Mouse (Mus musculus): Measurements from ENCODE around the gene Stom.

The Stom gene

GRCm38 (mm10) chr2:35273536-35273935, 63.2 kb downstream of the Stom start:
- peak; percentile 90 for DNase-seq (ENCODE audit: low read depth, low spot score)

GRCm38 (mm10) chr2:35272881-35273280, 63.9 kb downstream of the Stom start:
- DNase-seq (ENCODE audit: low read depth, low spot score) = no peak

DNA sequence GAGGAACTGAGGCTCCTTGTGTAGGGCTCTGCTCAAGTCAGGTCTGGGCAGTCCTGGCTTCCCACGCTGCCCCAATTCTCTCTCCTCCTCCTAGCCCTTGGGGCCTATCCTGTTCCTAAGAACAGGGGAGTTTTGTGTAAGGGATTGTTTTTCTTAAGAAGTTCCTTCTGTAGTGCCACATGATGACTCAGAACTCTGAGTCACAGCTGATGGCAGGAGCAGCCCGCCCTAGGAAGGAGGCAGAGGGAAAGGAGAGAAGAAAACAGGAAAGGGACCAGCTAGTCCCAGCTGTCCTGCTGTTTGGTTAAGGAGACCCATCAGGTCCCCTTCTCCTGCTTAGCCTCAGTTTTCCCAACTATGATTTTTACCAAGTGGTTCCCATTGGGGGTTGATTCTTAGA, 65.0 kb downstream of the Stom start:
- peak; percentile 93 for DNase-seq (ENCODE audit: low read depth, low spot score)

DNA sequence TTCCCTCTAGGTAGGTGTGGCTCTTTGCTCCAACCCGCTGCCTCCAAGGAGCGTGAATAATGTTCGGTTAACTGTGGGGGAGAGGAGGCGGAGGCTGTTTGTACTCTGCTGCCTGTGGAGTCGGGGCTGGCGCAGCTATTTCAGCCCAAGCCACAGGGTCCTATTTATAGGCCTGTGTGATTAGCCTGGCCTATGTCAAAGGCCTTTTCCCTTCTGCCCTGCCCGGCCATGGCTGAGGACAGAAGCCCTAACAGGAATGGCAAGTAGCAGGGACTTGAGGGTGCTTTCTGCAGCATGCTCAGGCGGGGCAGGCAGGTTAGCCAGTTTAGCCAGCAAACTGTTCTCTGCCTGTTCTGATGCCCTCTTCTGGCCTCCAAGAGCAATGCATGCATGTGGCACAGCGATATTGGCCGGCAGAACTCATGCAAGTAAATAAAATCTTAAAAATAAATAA, 66.2 kb downstream of the Stom start:
- DNase-seq (ENCODE audit: low read depth, low spot score) = peak; percentile 86

DNA sequence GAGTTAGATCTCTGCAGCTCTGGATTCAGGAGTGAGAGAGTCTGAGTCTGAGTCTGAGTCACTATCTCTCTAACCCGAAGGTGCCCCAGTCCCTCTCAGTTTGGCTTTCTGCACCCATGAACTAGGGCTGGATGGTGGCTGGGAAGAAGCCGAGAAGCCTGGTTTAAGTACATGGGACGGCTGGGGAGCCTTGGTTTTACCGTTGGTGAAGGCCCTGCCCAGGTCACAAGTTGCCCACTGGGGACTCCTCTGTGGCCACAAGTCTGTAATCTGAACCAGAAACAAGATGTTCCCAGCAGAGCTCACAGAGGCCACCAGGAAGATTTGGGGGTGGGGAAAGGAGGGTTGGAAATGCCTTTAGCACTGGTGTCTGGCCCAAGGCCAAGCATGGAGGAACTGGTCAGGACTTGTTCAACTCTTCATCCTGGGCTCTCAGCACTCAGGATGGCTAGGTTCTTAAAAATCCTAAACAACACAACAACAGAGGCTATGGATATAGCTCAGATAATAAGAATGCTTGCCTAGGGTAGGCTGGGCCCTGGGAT, 67.0 kb downstream of the Stom start:
- no peak for DNase-seq (ENCODE audit: low read depth, low spot score)

- no peak for DNase-seq (ENCODE audit: low read depth, low spot score)
These were observed 67.6 kb downstream of the Stom start for GRCm38 (mm10) chr2:35269136-35269535.

DNA sequence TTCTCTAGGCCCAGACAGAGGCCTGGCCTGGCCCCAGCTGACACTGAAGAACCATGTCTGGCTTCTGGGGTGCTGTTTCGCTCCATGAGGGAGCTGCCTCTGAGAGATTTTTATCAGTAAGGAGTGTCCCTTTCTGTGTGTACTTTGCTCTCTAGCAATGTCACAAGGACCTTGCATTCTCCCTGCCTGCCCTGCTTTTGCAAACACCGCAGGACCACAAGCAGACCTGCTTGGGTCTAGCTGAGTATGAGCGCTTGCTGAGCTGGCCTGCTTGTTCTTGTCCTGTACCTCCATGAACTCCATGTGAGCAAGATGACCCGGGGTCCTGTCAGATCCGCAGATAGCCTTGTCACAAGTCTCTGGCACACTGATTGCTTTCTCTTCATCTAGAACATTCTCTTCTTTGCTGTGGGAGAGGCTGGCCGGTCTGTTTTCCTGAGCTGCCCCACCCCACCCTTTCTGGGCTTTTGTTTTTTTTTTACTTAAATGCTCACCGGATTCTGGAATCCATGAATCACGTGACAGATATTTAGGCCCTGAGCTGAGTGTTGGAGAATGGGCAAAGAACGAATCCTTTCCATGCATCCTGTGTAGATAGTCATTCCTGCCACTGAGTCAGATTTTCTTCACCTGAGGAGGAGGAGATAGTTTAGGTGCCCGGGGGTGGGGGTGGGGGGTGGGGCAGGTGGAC, 68.8 kb downstream of the Stom start:
- no peak for DNase-seq (ENCODE audit: low read depth, low spot score)

DNA sequence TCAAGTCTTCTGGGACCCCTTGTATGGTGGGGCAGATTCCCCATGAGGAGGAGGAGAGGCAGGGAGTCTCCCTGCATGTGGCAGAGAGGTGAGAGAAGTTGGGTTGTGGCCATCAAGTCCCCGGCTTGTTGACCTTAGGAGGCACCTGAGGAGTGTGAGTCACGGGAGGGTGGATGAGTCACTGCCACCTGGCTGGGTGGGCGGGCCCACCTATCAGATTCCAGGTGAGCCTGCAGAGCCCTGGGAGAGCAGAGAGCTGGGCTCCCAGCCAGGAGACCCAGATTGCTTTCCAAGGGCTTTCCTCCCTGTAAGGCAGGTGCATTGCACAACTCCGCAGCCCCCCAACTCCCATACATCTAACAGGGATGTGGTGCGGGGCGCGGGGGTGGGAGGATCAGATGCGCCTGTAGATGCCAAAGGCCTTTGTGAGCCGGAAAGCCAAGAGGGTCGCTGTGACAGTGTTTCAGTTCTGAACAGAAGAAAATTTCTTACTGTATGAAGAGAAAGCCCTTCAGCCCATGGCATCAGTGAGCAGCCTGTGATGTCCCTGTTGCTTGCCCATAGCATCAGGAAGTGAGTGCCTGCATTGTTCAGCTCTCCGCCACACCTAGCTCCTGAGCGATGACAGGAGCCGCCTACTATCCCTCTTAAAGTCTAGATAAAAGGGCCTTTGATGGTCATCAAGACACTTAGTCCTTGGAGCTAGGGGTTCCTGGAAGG, 69.5 kb downstream of the Stom start:
- DNase-seq (ENCODE audit: low read depth, low spot score) = no peak

DNA sequence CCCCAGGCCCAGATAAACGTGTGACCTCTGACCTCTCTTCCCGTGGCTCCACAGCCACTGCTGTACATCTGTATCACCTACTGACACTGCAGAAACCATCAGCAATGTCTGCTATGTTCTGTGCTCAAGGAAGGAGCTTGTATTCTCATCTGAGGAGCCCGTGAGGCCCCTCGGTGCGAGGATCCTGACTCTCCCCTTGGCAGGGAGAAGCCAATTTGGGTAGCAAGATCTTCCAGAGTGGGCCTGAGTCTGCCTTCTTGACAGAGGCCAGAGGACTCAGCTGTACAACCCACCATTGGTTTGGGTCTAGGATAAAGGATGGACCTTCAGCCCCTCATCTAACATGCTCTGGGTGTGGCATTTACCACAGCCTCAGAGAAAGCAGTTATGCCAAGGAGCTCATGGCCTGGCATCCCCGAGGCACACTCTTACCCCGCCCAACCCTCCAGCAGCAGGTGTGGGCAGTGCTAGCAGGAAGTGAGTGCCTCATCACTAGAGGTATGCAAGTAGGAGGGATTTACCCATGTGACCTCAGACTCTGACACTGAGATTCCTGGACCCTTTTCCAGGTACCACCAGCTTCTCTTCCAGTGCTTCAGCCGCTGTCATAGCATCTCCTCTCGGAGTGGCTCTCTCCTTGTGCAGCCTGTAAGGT, 70.4 kb downstream of the Stom start:
- no peak for DNase-seq (ENCODE audit: low read depth, low spot score)

GRCm38 (mm10) chr2:35265775-35266174, 71.0 kb downstream of the Stom start:
- DNase-seq (ENCODE audit: low read depth, low spot score) = no peak

DNA sequence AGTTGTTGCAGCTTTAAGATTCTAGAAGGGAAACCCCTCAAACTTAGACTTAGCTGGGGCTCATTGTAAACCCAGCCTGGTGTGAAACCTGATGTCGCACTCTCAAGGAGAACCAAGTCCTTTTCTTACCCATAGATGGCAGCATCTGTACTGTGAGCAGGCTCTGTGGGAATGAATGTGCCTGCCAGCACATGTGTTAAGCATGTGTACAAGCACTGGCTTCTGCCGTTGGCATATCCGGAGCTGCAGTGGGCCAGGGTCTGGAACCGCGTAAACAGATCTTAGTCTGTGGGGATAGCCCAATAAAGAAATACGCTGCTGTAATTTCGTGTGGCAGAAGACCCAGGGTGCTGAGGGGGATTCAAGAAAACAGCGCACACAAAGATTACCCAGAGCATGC, 71.5 kb downstream of the Stom start:
- DNase-seq (ENCODE audit: low read depth, low spot score) = peak; percentile 87

DNA sequence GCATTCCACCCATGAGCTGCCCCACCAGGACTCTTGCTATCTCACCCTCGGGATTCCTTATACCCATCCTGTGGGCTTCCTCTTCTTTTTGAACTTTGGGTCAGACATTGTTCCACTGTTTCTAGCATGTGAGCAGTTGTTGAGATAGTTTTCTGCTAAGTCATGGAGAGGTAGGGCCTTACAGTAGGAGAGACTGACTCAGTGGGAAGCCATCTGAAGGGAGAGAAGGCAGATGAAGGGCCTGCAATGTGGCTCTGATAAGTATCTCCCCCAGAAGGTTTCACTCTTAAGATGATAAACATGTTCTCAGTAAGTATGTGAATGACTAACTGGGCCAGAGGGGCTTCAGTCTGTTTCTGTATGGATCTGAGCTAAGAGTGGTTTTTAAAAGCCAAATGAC, 72.7 kb downstream of the Stom start:
- DNase-seq (ENCODE audit: low read depth, low spot score) = no peak

Measured in brain, adult 2 months (tissue).